Mouse (Mus musculus): ENCODE results near the gene Dusp23.

DNA sequence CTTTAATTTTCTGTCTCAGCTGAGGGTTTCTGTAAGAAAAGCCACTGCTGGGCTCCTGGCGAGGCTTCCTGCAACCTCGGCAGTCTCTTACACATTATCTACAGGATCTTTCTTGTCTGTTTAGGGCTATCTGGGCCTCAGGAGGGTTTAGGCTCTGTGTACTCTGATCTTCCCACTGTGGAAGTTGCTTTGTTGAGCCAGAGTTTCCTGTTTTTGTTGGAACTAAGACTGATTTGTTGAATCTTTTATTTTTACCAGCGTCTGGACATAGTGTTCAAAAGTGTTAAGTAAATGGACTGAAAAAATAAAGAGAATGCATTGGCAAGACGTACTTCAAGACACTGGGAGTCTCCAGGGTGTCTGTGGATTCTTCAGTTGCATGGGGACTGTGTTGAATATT, 2.5 kb upstream of the Dusp23 start:
- no peak for TF ChIP-seq MYOD1 (IDR thresholded peaks at IDR 0.05; ENCODE audit: control insufficient read depth, insufficient read length, low read depth)
- TF ChIP-seq MYOG (IDR thresholded peaks at IDR 0.05; ENCODE audit: control insufficient read depth, extremely low read depth, insufficient read length), result no peak
- TF ChIP-seq FOSL1 (IDR thresholded peaks at IDR 0.05; ENCODE audit: insufficient read depth, low read length, poor library complexity, severe bottlenecking), result no peak
- TF ChIP-seq CTCF (IDR thresholded peaks at IDR 0.05; ENCODE audit: control insufficient read depth, insufficient read depth, insufficient read length), result no peak
- no peak for TF ChIP-seq CEBPB (IDR thresholded peaks at IDR 0.05; ENCODE audit: low read depth)

Measured in C2C12 (cell line).